Mouse (Mus musculus) forebrain, embryonic 13.5 days (tissue): ENCODE data around the gene Olfr54. TPM values are rescaled to one million over a fixed set of nuclear protein-coding genes. Genes with fewer than 3 reads are reported as not detected.
"Not testable (repeated sequence)": the region's sequence is repeated elsewhere in the genome, so short reads cannot be mapped to it uniquely, and the experiment has no call there.

ENCODE experiments used
- ATAC-seq: fragments of 200-750 bp; cut with Nextera tagmentation; 2 replicates; pipeline ENCODE4 v1.8.0; 2017
- H3K27ac ChIP-seq: fragments of 300-500 bp; sonication (generic); 2 replicates; pipeline ENCODE4 v1.5.1; 2015; ENCODE audit warnings: inconsistent platforms, mild to moderate bottlenecking, moderate library complexity
- H3K27me3 ChIP-seq: fragments of 300-500 bp; sonication (generic); 2 replicates; pipeline ENCODE4 v1.6.1; 2015; ENCODE audit warnings: mild to moderate bottlenecking, inconsistent platforms
- H3K36me3 ChIP-seq: fragments of 300-500 bp; sonication (generic); 2 replicates; pipeline ENCODE4 v1.6.1; 2015; ENCODE audit warnings: mild to moderate bottlenecking, inconsistent platforms; ENCODE audit not compliant: poor library complexity, severe bottlenecking
- H3K4me1 ChIP-seq: fragments of 300-500 bp; sonication (generic); 2 replicates; pipeline ENCODE4 v1.6.1; 2015; ENCODE audit warnings: inconsistent platforms
- H3K4me2 ChIP-seq: fragments of 300-500 bp; sonication (generic); 2 replicates; pipeline ENCODE4 v1.6.1; 2015; ENCODE audit warnings: inconsistent platforms, mild to moderate bottlenecking, moderate library complexity
- H3K4me3 ChIP-seq: fragments of 300-500 bp; sonication (generic); 2 replicates; pipeline ENCODE4 v1.5.1; 2015; ENCODE audit warnings: mild to moderate bottlenecking, inconsistent platforms
- H3K9ac ChIP-seq: fragments of 300-500 bp; sonication (generic); 2 replicates; pipeline ENCODE4 v1.6.1; 2015; ENCODE audit warnings: mild to moderate bottlenecking, inconsistent platforms
- H3K9me3 ChIP-seq: fragments of 300-500 bp; sonication (generic); replicated peaks from 2 replicates; pipeline ENCODE4 v1.6.1; 2016; ENCODE audit warnings: inconsistent platforms
- WGBS: fragments of 180-500 bp; shearing (Covaris S2); methylation state at CpG from one replicate; pipeline ENCODE4 v1.1.7; 2015; 5-methylcytosine and 5-hydroxymethylcytosine counted together
- polyA plus RNA-seq: library from polyadenylated mRNA; unstranded; fragments of >200 nt; fragmentation: Nextera tagmentation; extraction: Ambion mirVana; gene quantifications from 2 replicates; pipeline ENCODE4 v1.2.1, GENCODE M21; 2015

Olfr54 gene
- polyA plus RNA-seq, 1 experiment from 2014 or later, result not detected

- no peak overlapping the region for H3K27ac ChIP-seq
- H3K4me1 ChIP-seq, result no peaks in the 10 kb centered on the region
- no peak overlapping the region for H3K4me2 ChIP-seq
- no peak overlapping the region for H3K9ac ChIP-seq
- WGBS, result 91% methylated on average over 2 of the region's 2 CpGs
- no peak for ATAC-seq
- no peaks in the 10 kb centered on the region for H3K27me3 ChIP-seq
- H3K4me3 ChIP-seq, result no peak overlapping the region
- H3K9me3 ChIP-seq, result no peaks in the 10 kb centered on the region
- no peaks in the 10 kb centered on the region for H3K36me3 ChIP-seq
Observed at GRCm38 (mm10) chr11:51035951-51036350, 21.9 kb downstream of the Olfr54 start.

DNA sequence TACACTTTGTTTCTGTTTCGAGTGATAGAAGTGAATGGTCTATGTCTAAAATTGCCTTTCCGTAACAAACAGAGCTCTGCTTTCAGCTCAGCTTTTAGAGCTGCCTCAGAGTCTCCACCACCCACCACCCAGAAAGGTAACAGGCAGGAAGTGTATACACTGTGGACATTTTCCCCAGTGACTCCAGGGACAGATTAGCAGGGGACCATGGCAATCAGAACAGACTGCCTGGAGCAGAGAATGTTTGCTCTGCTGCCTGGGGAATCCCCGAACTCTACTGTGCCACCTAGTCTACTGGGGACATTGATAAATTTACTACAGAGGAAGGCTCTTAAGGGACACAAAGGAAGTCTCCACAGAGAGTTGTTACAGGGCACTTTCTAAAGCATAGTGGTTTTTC is 30.7 kb downstream of the Olfr54 start:
- H3K27ac ChIP-seq, ATAC-seq, H3K36me3 ChIP-seq, H3K9me3 ChIP-seq, H3K9ac ChIP-seq, H3K27me3 ChIP-seq, H3K4me3 ChIP-seq, H3K4me2 ChIP-seq, H3K4me1 ChIP-seq: not testable (repeated sequence)
- WGBS, result 86% methylated on average over 3 of the region's 3 CpGs

- H3K4me2 ChIP-seq, H3K4me1 ChIP-seq, H3K27ac ChIP-seq, H3K4me3 ChIP-seq, H3K27me3 ChIP-seq, H3K9ac ChIP-seq, H3K36me3 ChIP-seq, ATAC-seq, H3K9me3 ChIP-seq: not testable (repeated sequence)
- 73% methylated on average over 3 of the region's 3 CpGs for WGBS
Observed at GRCm38 (mm10) chr11:51047809-51048208, 33.8 kb downstream of the Olfr54 start, which contains the start of gene Olfr1375. Gene Olfr1375, plus strand, starts transcription at chr11:51048109.

- Histone ChIP-seq H3K4me2 (no peak overlapping the region), H3K9me3 (no peaks in the 10 kb centered on the region), H3K36me3 (no peaks in the 10 kb centered on the region), H3K4me1 (no peaks in the 10 kb centered on the region), H3K27me3 (no peaks in the 10 kb centered on the region), H3K9ac (no peak overlapping the region), H3K27ac (no peak overlapping the region), H3K4me3 (no peak overlapping the region)
- 80% methylated on average over 2 of the region's 2 CpGs for WGBS
- ATAC-seq, result no peak
Observed at GRCm38 (mm10) chr11:51051678-51052077, 37.6 kb downstream of the Olfr54 start.

GRCm38 (mm10) chr11:51053230-51053629 is 39.2 kb downstream of the Olfr54 start:
- no peak overlapping the region for H3K4me3 ChIP-seq
- no peaks in the 10 kb centered on the region for H3K9me3 ChIP-seq
- WGBS, result 50% methylated on average over 3 of the region's 3 CpGs
- ATAC-seq, result no peak
- no peak overlapping the region for H3K27ac ChIP-seq
- H3K9ac ChIP-seq, result no peak overlapping the region
- H3K4me1 ChIP-seq, result no peaks in the 10 kb centered on the region
- no peaks in the 10 kb centered on the region for H3K27me3 ChIP-seq
- no peaks in the 10 kb centered on the region for H3K36me3 ChIP-seq
- no peak overlapping the region for H3K4me2 ChIP-seq

DNA sequence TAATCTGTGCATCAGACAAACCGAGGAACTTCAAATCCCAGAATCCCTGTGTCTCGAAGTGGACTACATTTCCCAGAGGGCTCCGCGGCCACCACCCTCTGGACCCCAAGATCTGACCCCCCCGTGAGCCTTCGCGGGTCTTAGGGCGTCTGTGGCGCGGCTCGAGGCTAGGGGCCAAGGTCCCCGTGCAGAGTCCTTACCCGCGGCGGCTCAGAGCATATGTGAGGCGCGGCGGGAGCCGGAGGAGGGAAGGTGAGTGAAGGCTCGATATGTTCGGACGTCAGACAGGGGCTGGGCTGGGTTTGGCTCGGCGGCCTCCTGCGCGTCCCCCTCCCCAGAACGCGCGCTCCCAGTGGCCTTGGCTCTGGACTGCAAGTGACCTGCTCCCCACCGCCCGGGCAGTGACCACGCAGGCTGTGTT is 45.1 kb downstream of the Olfr54 start, which contains the start of gene Zfp354a:
Zfp354a (plus strand) TSS at position 107 of the 421 bp plus-strand sequence.
- WGBS, result under 1% methylated on average over 32 of the region's 32 CpGs
- H3K27me3 ChIP-seq, result no peaks in the 10 kb centered on the region
- H3K4me1 ChIP-seq, result peaks cover 12% of the 10 kb centered on the region
- H3K4me2 ChIP-seq, result peak within 1 kb of the TSS; percentile 90
- peaks cover 26% of the 10 kb centered on the region; the same call in 1 of the 2 replicates for H3K36me3 ChIP-seq
- no peaks in the 10 kb centered on the region for H3K9me3 ChIP-seq
- H3K27ac ChIP-seq, result no peak within 1 kb of the TSS
- peak within 1 kb of the TSS; percentile 81 for H3K4me3 ChIP-seq
- ATAC-seq, result peak; percentile 94
- peak within 1 kb of the TSS; percentile 80 for H3K9ac ChIP-seq

DNA sequence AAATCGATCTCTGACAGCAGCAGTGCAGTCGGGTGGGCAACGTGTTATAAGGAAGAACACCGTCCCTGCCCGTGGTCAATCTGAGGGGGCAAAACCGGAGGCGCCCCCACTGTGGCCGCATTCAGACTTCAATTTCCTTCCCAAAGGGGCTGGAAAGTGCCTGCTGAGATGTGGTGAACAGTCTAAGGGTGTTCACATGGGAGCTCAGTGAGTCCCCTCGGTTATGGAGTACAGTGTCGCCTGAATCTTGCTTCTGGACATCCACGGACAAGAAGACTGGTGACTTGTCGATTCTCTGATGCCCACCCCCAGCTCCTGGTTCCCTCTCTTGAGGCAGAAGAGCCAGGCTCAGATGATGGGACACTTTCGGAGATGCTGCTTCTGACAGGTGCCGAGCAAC is 45.6 kb downstream of the Olfr54 start:
- 16% methylated on average over 14 of the region's 14 CpGs for WGBS
- Histone ChIP-seq H3K4me2 (peak overlapping the region; percentile 90), H3K4me3 (peak overlapping the region; percentile 81), H3K4me1 (peaks cover 12% of the 10 kb centered on the region), H3K27ac (no peak overlapping the region), H3K27me3 (no peaks in the 10 kb centered on the region), H3K9me3 (no peaks in the 10 kb centered on the region), H3K9ac (peak overlapping the region; percentile 80), H3K36me3 (peaks cover 26% of the 10 kb centered on the region; the same call in 1 of the 2 replicates)
- no peak; the same call in 1 of the 2 replicates for ATAC-seq

DNA sequence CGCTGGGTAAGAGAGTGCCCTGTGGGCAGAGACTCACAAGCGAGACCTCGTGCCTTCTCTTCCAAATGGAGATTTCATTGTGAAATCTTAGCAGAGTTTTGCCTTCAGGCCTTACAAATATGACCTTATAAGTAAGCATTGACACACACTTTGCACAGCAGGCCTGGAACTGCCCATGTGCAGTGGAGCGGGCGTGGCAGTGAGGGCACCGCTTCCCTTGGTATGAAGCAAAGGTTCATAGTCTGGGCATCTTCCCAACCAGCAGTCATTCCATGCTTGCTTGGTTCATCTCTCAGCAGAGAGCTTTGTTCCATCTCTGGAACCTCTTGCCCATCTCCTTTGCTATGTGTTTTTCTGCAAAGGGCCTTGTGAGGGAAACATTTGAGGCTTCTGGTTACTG is 46.9 kb downstream of the Olfr54 start:
- Histone ChIP-seq H3K4me1 (peaks cover 12% of the 10 kb centered on the region), H3K27ac (no peak overlapping the region), H3K9me3 (no peaks in the 10 kb centered on the region), H3K4me3 (no peak overlapping the region), H3K4me2 (no peak overlapping the region), H3K36me3 (peaks cover 36% of the 10 kb centered on the region), H3K9ac (no peak overlapping the region), H3K27me3 (no peaks in the 10 kb centered on the region)
- ATAC-seq, result no peak
- WGBS, result 93% methylated on average over 6 of the region's 6 CpGs

- no peak for ATAC-seq
- H3K9me3 ChIP-seq, result no peaks in the 10 kb centered on the region
- H3K4me1 ChIP-seq, result peaks cover 12% of the 10 kb centered on the region
- no peaks in the 10 kb centered on the region for H3K27me3 ChIP-seq
- H3K27ac ChIP-seq, result no peak overlapping the region
- H3K9ac ChIP-seq, result no peak overlapping the region
- H3K36me3 ChIP-seq, result peaks cover 59% of the 10 kb centered on the region
- H3K4me3 ChIP-seq, result no peak overlapping the region
- no peak overlapping the region for H3K4me2 ChIP-seq
- 94% methylated on average over 7 of the region's 7 CpGs for WGBS
Observed at GRCm38 (mm10) chr11:51063276-51063675, 49.2 kb downstream of the Olfr54 start.

DNA sequence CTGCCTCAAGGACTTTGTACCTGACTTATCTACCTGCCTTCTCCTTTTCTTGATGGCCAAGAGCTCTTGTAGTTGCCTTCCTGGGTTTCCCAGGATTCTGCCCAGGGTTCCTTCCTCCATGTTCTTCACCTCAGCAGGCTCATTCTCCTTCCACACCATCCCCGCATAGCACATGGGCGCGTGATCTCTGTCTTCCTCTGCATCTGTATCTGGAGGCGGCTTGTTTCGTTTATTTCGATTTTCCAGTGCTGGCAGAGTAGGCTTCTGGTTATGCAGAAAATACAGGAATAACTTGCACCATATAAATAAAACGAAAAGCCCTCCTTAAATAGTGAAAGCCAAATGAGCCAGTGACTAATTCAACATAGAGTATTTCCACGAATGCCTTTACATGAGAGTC is 49.8 kb downstream of the Olfr54 start:
- Histone ChIP-seq H3K4me1 (peaks cover 12% of the 10 kb centered on the region), H3K9me3 (no peaks in the 10 kb centered on the region), H3K27ac (no peak overlapping the region), H3K4me3 (no peak overlapping the region), H3K4me2 (no peak overlapping the region), H3K27me3 (no peaks in the 10 kb centered on the region), H3K9ac (no peak overlapping the region), H3K36me3 (peaks cover 64% of the 10 kb centered on the region)
- ATAC-seq, result no peak
- 96% methylated on average over 8 of the region's 8 CpGs for WGBS

Other genes with a start within 250 kb of the Olfr54 start
- gene Zfp354c, start 186.5 kb upstream of the Olfr54 start, polyA plus RNA-seq, result 44.2 and 45.2 TPM in 2 replicates
- 1.1 and 1.5 TPM in 2 replicates for gene Zfp879, start 172.7 kb upstream of the Olfr54 start, polyA plus RNA-seq
- not detected in 2 replicates for gene Grm6, start 163.6 kb upstream of the Olfr54 start, polyA plus RNA-seq
- 16.7 and 17.6 TPM in 2 replicates for gene Zfp454, start 126.6 kb upstream of the Olfr54 start, polyA plus RNA-seq
- 40.6 and 43.9 TPM in 2 replicates for gene Zfp2, start 98.1 kb upstream of the Olfr54 start, polyA plus RNA-seq
- gene Zfp354b, start 82.6 kb upstream of the Olfr54 start, polyA plus RNA-seq, result 2.2 and 2.3 TPM in 2 replicates
- not detected in 2 replicates for gene 4933414I15Rik, start 70.5 kb upstream of the Olfr54 start, polyA plus RNA-seq
- gene Prop1, start 60.5 kb upstream of the Olfr54 start, polyA plus RNA-seq, result not detected in 2 replicates
- gene Olfr1378, start 47.7 kb upstream of the Olfr54 start, polyA plus RNA-seq, result not detected in 2 replicates
- gene Olfr1377, start 32.3 kb upstream of the Olfr54 start, polyA plus RNA-seq, result not detected in 2 replicates
- not detected in 2 replicates for gene Olfr51, start 10.6 kb upstream of the Olfr54 start, polyA plus RNA-seq
- not detected in 2 replicates for gene Olfr1375, start 33.9 kb downstream of the Olfr54 start, polyA plus RNA-seq
- gene Zfp354a, start 45.0 kb downstream of the Olfr54 start, polyA plus RNA-seq, result 10.0 and 11.5 TPM in 2 replicates
- not detected in 2 replicates for gene Gm12569, start 206.2 kb downstream of the Olfr54 start, polyA plus RNA-seq
- gene Clk4, start 247.5 kb downstream of the Olfr54 start, polyA plus RNA-seq, result 145 and 153 TPM in 2 replicates
- gene BC049762, start 248.8 kb downstream of the Olfr54 start, polyA plus RNA-seq, result 0.23 TPM in 1 of 2 replicates, not detected in the other